Mouse (Mus musculus) 3134 (cell line): Measurements from ENCODE around the gene Gm8212.
"Not testable (repeated sequence)": the region's sequence is repeated elsewhere in the genome, so short reads cannot be mapped to it uniquely, and the experiment has no call there.

Experiments
- DNase-seq: peaks from one replicate; pipeline ENCODE4 v3.0.0-alpha.2; 2011; ENCODE audit warnings: low spot score; ENCODE audit not compliant: insufficient read length; ENCODE audit errors: extremely low read depth

Gm8212 gene

DNA sequence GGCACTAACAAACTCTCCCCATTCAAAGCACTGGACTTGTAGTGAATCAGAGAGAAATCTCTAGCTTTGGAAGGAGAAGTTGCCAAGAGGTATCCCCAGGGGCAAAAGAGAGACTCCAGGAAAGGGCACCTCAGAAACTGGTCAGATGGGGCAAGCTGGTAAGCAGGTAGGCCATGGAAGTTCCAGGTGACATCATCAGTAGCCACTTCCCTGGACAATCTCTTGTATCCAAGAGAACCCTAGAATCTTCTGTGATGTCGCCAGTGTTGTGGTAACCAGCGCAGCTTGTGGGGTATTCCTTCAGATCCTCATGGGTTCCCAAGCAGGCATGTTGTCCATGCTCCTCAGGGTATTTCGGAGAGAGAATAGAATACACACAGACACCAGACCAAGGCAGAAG is at the start of gene Gm8212:
Gene Gm8212, plus strand, starts transcription at position 301 of the 400 bp plus-strand sequence.
- DNase-seq = not testable (repeated sequence)

DNA sequence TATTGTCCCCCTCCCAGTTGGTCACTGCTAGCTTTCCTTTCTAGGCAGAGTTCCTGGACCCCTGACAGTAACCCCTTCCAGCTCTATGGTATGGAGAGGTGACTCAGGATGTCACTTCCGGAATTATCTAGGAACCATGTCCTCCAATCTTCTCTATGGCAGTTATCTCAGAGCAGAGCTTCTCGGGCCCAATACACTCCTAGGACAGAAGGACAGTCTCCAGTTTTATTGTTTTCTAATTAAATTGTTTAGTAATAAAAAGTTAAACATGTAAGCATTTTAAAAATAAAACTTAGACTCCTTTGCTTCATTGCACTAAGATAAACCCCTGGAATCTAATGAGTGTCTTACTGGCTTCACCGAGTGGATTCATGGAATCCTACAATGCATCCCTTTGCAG is 15.7 kb downstream of the Gm8212 start, which contains the start of gene 4930503E14Rik:
Gene 4930503E14Rik, minus strand, starts transcription at position 101 of the 400 bp plus-strand sequence.
- DNase-seq = not testable (repeated sequence)

DNA sequence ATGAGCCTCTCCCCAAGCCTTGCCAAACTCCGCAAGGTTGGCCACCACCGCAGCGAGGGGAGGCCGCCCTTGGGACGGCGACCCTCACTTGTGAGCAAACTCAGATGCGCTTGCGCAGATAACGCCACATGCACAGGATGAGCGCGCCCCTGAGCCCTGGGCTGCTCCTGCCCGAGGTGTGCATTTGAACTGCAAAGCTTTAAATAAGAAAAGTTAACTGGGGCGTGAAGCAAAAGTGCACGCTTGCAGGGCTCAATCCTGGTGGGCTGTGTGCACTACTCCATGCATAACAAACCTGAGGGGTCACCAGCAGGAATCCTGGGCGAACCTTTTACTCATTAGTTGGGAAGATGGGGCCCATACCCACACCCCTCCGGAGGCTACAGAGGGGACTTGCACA is 50.6 kb downstream of the Gm8212 start:
- DNase-seq = no peak
